Mouse (Mus musculus) ovary, adult 18-20 months (tissue): ENCODE results near the gene Adgrg5.

ENCODE experiments used
- DNase-seq: peaks from one replicate; pipeline ENCODE4 v3.0.0; 2022; ENCODE audit warnings: low spot score, mixed read lengths

The Adgrg5 gene

GRCm38 (mm10) chr8:94923405-94923804 is at the start of gene Adgrg5:
Gene Adgrg5 (plus strand): TSS chr8:94923694.
- no peak for DNase-seq

DNA sequence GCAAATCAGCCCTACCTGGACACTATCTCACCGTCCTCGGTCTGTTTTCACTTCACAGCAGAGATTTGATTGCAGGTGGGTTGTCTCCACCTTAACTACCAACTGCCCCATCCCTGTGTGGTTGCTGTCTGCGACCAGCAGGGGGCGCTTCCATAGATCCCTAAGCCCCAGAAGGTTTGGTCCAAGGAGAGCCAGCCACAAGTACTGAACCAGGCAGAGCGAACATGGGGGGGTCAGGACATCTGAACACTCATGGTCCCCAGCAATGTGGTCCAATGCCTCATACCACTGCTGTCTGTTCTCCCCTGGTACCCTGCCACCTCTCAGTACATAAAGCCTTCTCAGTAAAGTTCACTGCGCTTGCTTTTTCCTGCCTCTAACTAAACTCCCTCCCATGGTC is 49.1 kb upstream of the Adgrg5 start:
- DNase-seq = no peak

GRCm38 (mm10) chr8:94875096-94875870 is 48.2 kb upstream of the Adgrg5 start:
- DNase-seq = no peak

GRCm38 (mm10) chr8:94875871-94876150 is 47.7 kb upstream of the Adgrg5 start:
- no peak for DNase-seq

- peak; percentile 82 for DNase-seq
Measured at GRCm38 (mm10) chr8:94876197-94876730, 47.2 kb upstream of the Adgrg5 start, which contains the start of gene Dok4. Gene Dok4 (minus strand): TSS chr8:94876330.

- no peak for DNase-seq
Measured at GRCm38 (mm10) chr8:94876820-94877219, 46.7 kb upstream of the Adgrg5 start.

GRCm38 (mm10) chr8:94880742-94881141 is 42.8 kb upstream of the Adgrg5 start:
- no peak for DNase-seq

GRCm38 (mm10) chr8:94888383-94889036 is 35.0 kb upstream of the Adgrg5 start:
- DNase-seq = no peak

- no peak for DNase-seq
Measured at GRCm38 (mm10) chr8:94892917-94893316, 30.6 kb upstream of the Adgrg5 start.

DNA sequence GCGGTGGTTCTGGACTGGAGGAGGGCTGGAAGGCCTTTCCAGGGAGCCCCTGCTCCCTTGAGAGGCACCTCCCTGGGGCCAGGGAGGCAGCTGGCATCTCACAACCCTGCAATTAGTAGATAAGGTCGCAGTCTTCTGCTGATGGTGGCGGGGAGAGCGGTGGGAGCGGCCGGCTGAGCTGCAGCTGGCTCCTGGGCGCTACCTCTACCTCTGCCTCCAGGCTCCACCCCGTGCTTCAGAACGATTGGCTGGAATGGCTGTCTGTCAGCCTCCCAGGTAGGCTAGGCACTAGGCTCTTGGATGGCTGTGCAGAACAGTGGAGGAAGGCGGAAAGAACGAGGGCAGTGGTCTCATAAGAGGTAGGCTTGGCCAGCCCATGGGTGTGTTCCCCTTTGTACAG is 24.2 kb upstream of the Adgrg5 start:
- DNase-seq = no peak

- DNase-seq = no peak
Measured at GRCm38 (mm10) chr8:94900617-94901016, 22.9 kb upstream of the Adgrg5 start.

DNA sequence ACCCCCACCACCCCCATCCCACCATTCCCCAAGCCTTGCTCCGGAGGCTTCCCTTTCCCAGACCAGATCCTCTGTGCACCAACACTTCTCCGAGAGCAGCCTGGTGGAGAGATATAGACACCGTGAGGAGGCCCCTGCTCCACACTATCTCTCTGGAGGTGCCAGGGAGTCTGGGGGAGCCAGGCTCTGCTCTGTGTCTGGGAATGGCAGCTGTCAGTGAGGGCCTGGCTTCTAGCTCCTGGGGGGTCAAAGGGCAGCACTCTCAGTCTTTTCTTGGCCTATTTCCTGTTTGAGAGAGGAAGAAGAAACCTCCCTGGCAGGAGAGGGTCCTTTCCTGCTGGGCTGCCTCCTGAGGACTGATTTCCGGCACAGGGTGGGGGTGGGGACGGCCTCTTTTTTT is 22.5 kb upstream of the Adgrg5 start:
- DNase-seq = no peak

DNA sequence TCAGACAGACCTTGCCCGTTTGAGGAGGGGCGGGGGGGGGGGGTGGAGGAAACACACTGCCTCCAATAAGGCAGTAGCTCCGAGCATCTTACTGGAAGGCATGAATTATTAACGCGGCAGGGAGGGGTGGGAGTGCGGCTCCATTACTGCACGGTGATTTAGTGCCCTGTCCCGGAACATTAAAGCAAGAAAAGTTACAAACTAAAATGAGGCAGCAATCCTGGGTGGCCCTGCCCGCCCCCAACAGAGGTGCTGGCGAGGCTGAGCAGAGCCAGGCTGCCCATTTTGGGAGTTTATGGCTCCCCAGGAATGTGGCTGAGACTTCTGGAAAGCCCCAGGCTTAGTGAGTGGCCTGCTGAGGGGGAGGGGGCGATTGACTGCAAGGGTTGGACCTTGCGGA is 19.8 kb upstream of the Adgrg5 start:
- DNase-seq = no peak

DNA sequence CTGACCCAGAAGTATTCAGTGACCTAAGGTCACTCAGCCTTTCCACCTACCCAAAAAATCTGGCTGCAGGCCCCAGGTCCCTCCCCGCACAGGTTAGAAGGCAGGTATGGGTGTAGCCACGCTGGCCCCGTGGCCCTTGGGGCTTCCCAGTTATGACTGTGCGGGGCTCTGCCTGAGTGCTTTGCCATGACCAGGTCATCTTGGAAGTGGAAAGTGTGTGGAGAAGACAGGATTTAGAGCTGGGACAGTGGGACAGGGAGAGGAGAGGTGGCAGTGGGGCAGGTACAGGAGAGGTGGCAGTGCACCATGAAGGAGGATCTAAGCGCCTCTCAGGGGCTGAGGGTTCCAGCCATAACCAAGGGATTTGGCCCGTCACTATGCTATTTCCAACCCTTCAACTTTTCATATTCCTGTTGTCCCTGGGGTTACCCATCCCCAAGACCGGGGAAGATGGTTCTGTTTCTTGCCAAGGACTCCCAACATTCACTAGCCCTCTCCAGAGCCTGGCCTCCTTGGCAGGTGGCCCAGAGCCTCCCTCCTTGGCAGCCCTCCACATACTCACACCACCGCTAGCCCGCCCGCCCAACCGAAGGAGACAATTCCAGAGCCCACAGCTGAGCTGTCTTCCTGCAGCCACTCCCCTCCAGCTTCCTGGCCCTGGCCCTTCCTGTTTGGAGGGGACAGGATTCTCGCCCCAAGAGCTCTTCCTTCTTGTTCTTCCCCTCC is 18.9 kb upstream of the Adgrg5 start:
- peak; percentile 86 for DNase-seq

- DNase-seq = no peak
Measured at GRCm38 (mm10) chr8:94907591-94908300, 15.7 kb upstream of the Adgrg5 start.

DNA sequence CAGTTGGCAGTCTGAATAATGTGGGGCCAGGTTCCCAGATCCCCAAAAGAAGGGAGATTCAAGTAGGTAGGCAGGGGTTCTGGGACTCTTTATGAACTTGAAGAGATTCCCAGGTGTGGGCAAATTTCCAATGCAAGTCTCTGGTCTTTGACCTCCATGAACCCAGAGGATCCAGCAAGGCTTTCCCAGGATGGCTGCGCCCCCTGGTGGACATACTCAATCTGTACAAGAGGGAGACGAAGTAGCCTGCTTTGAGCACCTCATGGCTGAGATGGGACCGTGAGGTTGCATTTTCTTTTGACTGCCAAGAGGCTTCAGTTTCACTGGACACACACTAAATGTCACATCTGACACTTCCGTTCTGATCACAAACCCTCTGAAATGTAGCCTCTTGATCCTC is 14.6 kb upstream of the Adgrg5 start:
- DNase-seq = peak; percentile 50

DNA sequence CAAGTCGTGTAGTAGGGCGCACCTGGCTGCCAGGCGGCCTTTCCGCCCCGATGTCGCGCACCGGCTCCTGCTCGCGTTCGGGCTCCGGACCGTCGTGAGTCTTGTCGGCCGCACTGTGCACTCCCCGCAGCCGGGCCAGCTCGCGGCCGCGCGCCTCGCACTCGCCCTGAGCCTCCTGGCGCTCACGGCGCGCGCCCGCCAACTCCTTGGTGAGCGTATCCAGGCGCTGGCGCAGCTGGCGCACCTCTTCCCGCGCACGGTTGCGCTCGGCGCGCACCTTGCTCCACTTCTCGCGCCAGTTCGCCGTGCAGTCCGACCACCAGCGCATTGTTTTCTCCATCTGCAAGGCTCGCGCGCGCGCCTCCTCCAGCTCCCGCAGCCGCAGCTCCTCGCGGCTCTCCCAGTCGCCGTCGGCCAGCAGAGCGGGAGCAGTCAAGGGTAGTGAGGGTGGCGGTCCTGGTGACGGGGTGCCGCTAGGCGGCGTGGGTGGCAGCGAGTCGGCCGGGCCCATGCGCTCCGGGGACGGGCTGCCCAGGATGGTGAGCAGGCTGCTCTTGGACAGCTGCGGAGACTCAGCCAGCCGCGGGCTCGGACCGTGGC is 10.3 kb upstream of the Adgrg5 start:
- DNase-seq = peak; percentile 41

DNA sequence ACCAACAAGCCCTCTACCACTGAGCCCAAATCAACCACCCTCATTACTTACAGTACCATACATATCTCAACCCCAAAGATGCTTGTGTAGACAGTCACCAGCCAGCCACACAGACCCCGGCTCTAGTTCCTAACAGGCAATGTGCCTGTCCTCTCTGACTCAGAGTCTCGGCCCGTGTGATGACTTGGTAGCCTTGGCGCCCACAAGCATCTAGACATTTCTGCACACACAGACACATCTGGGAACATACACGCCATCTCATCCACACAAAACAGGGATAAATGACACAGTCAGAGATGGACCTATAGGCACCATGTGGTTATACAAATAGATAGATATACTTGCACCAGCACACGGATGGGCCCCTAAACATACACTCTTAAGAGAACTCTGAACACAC is 9.2 kb upstream of the Adgrg5 start:
- DNase-seq = no peak

GRCm38 (mm10) chr8:94914701-94915101 is 8.8 kb upstream of the Adgrg5 start:
- no peak for DNase-seq

DNA sequence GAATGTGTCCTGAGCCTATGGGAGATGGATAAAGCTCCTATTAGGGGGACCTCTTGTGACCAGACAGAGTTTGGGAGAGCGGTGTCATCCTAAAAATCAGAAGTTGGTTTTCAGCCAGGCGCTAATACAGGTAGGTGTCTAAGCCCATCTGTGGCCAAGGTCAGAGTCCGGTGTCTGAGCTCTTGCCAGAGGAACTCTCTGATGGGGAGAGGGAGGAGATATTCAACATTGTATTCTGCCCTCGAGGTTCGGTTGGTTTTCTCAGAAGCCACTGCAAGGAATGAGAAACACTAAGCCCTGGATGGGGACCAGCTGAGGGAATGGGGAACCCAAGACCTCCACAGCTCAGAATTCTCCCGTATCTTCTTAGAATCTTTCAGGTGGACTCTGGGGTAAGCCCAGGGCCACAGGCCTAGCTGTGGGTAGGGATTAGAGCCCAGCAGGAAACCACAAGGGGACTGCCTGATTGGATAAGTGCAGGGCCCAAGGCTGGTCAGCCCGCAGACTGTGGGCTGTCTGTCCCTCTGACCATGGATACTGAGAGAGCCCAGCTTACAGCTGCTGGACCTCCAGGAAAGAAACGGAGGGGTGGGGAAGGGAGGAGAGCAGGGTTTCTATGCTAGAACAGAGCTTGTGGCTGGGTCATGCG is 7.1 kb upstream of the Adgrg5 start:
- no peak for DNase-seq

DNA sequence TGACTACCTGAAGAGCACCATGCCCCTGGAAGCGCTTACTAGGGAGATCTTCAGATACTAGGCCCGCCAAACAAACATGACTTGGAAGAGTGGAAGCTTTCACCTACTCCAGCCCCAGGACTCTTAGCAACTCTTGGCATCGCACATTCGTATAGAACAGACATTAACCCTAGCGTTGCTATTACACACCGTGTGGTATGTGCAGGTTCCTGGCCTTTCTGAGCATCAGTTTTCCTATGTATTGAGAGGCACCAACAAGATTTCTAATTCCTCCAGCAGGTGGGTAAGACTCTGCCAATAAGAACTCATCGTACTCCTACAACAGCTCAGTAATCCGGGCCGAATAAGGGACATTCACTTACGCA is 6.6 kb upstream of the Adgrg5 start:
- DNase-seq = no peak
